Mouse (Mus musculus) CD8-positive naive resting alpha-beta T cell, adult 2 months (primary cell): ENCODE measurements around the gene Tfe3.
"Not testable (repeated sequence)": the region's sequence is repeated elsewhere in the genome, so short reads cannot be mapped to it uniquely, and the experiment has no call there.

Source experiments
- DNase-seq, 2 experiments: peaks; one replicate each; pipeline ENCODE4 v3.0.0; 2022; ENCODE audit warnings: low read depth in 2 of 2, low spot score in 2 of 2

Gene Tfe3

GRCm38 (mm10) chrX:7802157-7802556 is 39.8 kb downstream of the Tfe3 start:
- DNase-seq, result not testable (repeated sequence)

GRCm38 (mm10) chrX:7815016-7815415 is 52.7 kb downstream of the Tfe3 start:
- DNase-seq, result peak; percentile 2 to 30

GRCm38 (mm10) chrX:7821865-7822779 is 59.8 kb downstream of the Tfe3 start, which contains the start of gene Kcnd1:
TSS of gene Kcnd1 (plus strand) at chrX:7822289.
- DNase-seq, result no peak
